Mouse (Mus musculus) liver, postnatal 0 days (tissue): ENCODE data around the gene Adcy5.

ENCODE experiments used
- CTCF ChIP-seq: sonication (generic); IDR thresholded peaks from 2 replicates; pipeline ENCODE4 v1.5.1; 2016; ENCODE audit warnings: antibody characterized with exemption, low read depth
- EP300 ChIP-seq: IDR thresholded peaks from 2 replicates; pipeline ENCODE4 v1.6.1; 2016; ENCODE audit warnings: antibody characterized with exemption, low read depth, mild to moderate bottlenecking

GRCm38 (mm10) chr16:35308016-35308415, 153.3 kb downstream of the Adcy5 start:
- TF ChIP-seq CTCF (no peak), EP300 (no peak)
